Mouse (Mus musculus): Measurements from ENCODE around the gene Gdf1.

Gdf1 gene

GRCm38 (mm10) chr8:70329124-70329834 lies at the start of gene Gdf1:
Gdf1 (plus strand) TSS chr8:70329817.
- DNase-seq, result no peak

DNA sequence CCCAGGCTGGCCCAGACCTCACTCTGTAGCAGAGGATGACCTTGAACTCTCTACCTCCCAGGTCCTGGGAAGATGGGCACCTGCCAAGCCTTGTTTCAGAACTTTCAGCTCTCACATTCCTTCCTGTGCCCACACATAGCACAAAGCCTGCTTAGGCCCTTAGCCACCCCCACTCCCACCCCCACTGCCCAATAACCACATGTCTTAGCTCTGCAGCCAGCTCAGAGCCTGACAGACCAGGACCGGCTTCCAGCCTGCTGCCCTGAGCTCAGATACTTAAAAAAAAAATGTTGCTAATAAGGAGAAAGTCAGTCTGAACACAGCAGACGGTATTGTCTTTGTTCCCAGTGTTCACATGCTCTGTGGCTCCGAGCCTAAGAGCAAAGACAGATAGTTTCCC lies 48.6 kb upstream of the Gdf1 start:
- no peak for DNase-seq

DNA sequence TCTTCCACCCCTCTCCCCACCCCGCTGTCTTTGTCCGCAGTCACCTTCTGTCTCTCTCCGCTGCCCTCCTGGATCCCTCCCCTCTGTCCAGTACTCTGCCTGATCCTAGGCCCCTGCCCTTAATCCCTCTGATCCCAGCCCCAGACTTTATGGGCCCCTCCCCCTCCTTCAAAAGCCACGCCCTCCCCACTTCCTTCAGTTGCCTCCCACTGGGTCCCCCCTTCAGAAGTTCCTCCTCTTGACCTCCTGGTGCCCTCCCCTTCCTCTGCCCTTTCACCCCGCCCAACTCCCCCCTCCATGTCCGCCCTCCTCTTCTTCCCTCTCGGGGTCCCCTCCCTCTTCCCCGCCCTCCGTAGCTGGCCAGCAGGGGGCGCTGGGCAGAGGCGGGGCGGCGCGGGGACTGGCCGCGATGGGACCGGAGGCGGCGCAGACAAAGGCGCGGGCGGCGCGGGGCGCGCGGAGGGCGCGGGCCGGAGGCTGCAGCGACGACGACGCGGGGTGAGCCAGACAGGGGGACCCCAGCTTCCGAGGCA lies 46.9 kb upstream of the Gdf1 start, which contains the start of gene Homer3:
Homer3 (plus strand) TSS at position 225 of the 533 bp plus-strand sequence.
- peak; percentile 90 for DNase-seq

DNA sequence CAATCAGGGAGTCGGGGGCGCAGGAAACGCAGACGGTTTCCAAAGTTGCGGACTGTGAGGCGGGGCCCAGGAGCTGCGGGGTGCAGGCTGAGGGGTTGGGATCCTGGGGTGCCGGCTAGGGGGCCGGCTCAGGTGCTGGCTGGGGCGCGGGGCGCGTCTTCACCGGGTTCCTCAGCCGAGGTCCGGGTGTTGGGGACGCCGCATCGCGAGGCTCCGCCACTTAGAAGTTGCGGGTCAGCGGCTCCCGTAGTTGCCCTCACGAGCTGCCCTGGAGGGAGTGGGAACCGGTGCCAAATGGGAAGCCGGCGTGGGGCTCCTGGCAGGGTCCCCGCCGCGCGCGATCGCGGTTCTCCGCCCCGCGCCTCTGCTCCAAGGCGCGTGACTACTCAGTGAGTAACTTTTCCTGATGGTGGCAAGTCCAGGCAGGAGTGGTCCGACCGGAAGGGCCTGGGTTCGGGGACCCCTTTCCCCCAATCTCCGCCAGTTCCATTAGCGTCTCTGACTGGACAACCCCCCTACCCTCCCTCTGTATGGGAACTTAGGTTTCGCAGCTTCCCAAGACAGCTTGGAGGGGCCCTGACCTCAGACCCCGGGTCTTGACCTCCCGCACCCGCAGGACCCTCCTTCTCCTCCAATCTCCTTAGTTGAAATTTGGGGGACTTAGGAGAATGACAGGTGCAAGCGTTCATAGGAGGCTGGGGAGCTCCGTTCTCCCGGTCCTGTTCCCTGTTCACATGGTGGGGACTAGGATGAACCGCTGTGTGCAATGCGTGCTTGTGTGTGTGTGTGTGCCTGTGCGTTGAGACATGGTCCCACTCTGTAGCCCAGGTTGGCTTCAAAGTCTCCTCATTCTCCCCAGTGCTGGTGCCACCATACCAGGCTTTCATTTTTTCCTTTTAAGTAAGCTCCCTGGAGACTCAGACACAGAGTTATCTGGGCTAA lies 46.2 kb upstream of the Gdf1 start:
- peak; percentile 36 for DNase-seq

GRCm38 (mm10) chr8:70284421-70284820 lies 45.2 kb upstream of the Gdf1 start:
- no peak for DNase-seq

DNA sequence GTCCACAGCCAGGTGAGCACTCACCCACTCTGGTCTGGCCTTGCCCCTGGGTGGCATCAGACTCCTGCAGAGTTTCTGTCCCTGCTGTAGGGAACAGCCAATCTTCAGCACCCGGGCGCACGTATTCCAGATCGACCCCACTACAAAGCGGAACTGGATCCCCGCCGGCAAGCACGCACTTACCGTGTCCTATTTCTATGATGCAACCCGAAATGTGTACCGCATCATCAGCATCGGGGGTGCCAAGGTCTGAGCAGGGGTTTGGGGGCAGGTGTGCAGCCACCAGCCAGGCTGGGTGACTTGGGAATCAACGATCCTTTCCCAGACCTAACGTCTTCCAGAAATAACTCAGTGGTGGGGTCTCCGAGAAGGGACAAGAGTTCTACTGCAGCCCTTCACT lies 44.3 kb upstream of the Gdf1 start:
- DNase-seq, result no peak

DNA sequence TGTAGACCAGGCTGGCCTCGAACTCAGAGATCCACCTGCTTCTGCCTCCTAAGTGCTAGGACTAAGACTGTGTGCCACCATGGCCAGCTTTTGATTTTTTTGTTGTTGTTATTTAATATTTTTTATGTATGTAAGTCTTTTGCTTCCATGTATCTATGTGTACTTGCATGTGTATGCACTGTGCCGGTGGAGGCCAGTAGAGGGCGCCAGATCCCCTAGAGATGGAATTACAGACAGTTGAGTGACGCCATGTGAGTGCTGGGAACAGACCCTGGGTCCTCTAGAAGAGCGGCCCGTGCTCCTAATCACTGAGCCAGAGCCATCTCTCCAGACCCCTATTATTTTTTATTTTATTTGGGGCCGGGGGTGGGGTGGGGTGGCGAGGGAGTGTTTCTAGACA lies 42.9 kb upstream of the Gdf1 start:
- DNase-seq, result no peak

GRCm38 (mm10) chr8:70293988-70294405 lies 35.6 kb upstream of the Gdf1 start:
- DNase-seq, result no peak

- no peak for DNase-seq
These were observed 28.7 kb upstream of the Gdf1 start for GRCm38 (mm10) chr8:70300881-70301280.

- DNase-seq, result peak; percentile 93
These were observed 27.2 kb upstream of the Gdf1 start, which contains the start of the genes Ddx49 and Cope for GRCm38 (mm10) chr8:70302358-70302890. Ddx49 (minus strand) TSS chr8:70302489. Cope (plus strand) TSS chr8:70302518.

GRCm38 (mm10) chr8:70302901-70303300 lies 26.7 kb upstream of the Gdf1 start:
- no peak for DNase-seq

DNA sequence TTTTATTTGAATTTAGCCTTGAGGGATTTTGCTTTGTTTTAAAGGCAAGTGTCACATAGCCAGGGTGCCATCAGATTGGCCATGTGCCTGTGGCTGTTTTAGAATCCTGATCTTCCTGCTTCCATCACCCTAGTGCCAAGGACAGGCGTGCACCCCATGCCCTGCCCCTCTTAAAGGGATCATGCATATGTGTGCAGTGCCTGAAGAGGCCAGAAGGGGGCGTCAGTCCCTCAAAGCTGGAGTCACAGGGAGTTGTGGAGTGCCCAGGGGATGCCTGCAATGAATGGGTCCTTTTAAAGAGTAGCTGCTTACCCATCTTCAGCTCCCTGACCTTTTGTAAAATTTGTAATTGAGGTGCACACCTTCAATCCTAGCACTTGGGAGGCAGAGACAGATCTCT lies 20.3 kb upstream of the Gdf1 start:
- DNase-seq, result no peak

DNA sequence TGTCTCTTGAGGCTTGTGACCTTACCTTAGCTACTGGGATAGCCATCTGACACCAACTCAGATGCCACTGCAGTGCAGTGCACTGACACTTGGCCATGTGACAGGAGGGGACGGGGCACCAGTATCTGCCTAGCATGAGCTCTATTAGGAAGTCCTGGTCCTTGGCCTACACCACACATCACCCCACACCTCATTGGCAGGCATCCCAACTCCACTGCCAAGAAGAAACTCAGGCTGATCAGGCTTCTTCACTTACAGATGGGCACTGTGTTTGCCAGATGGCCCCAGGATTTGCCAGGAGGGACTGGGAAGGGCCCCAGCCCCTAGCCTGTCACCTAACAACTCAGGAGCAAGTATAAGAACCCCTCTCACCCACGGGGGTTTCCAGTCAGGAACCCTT lies 16.2 kb upstream of the Gdf1 start:
- DNase-seq, result no peak

GRCm38 (mm10) chr8:70315624-70316510 lies 13.8 kb upstream of the Gdf1 start, which contains the start of gene Cers1:
Cers1 (plus strand) TSS chr8:70315775.
- no peak for DNase-seq

DNA sequence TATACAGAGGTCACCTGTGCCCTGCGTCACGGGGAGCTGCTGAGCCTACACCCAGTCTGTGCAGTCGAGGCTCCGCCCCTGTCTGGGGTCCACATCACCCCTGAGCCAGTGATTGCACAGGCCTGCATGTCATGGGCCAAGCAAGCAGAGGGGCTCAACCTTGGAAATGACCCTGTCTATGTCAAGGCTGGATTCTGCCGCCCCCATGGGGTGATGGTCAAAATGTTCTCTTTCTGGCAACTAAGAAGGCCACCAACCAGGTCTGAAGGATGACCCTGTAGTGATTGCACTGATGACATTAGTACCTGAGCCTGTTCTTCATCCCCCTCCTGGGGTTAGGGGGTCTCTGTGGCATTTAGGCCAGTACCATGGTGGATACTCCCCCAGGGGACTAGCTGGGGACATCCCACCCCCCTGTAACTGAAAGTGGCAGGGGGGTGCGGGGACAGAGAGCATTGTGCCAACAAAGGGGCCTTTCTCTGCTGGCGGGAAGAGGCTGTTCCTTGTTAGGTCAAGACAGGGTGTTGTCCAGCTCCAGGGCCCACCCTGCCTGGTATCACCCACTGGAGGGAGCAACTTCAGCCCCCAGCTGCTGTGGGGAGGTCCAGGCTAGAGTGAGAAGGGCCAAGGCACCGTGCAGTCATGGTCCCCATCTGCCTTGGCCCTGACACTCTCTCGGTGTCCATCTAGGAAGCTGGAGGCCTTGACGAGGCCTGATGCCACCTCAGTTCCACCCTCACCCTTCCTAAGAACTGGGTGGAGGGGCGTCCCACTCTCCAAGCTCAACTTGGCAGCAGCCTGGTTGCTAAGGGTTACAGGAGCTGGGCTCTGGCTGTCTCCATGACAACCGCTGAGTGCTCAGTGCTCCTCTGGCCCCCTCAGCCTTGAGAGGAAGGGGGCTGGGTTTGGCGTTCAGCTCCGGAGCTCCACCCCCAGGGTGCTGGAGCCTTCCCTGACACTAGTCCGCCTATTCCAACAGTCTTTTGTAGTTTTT lies 12.8 kb upstream of the Gdf1 start:
- no peak for DNase-seq

GRCm38 (mm10) chr8:70317872-70318271 lies 11.7 kb upstream of the Gdf1 start:
- no peak for DNase-seq

- DNase-seq, result no peak
These were observed 5.9 kb upstream of the Gdf1 start for GRCm38 (mm10) chr8:70323716-70324115.

DNA sequence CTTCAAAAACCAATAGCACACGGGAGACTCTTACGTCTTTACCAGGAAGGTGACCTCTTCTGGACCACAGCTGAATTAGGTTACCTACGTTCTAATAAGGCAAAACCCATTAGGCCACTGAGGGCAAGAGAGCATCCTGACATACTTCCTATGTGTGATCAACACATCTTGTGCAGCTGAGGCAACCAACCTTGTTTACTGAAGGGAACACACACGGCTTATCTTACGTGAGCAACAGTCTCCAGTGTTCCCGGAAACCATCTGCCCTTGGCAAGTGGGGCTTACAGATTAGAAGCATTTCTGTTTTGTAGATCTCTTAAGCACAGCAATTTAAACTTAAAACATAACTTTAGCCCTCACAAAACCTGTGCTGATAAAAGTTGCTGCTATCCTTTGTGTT lies 2.1 kb upstream of the Gdf1 start:
- DNase-seq, result no peak

DNA sequence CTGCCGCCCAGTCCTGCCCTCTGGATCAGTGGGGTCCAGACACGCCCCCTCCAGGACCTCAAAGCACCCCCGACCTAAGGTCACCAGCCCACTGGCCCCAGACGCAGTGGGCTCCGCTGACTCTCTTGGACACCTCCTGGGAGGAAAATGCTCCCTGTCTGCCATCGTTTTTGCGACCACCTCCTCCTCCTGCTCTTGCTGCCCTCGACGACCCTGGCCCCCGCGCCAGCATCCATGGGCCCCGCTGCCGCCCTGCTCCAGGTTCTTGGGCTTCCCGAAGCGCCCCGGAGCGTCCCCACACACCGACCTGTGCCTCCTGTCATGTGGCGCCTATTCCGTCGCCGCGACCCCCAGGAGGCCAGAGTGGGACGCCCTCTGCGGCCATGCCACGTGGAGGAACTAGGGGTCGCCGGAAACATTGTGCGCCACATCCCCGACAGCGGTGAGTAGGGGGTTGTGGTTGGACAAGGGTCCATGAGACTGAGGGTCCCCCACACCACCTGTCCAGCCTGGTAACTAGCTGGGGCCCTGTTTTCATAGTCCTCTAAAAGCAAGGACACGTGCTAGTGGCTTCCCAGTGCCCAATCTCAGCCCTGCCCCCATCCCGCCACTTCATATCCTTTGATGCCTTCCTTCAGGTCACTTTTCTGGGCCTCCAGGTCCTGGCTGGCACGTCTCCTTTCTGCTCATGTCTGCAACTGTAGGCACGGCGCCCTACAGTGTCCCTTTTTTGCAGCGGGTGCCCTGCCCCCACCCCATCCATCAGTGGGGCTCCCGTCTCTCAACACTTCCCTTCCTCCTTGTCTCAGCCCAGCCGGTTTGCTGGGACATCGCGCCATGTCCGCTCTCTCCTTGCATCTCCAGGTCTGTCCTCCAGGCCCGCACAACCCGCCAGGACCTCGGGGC lies 471 bp downstream of the Gdf1 start:
- no peak for DNase-seq
